Mouse (Mus musculus): ENCODE data around the gene Pink1.
A peak's percentile ranks its signal among the peaks of the same experiment; 100 is the strongest.

Pink1 gene

DNA sequence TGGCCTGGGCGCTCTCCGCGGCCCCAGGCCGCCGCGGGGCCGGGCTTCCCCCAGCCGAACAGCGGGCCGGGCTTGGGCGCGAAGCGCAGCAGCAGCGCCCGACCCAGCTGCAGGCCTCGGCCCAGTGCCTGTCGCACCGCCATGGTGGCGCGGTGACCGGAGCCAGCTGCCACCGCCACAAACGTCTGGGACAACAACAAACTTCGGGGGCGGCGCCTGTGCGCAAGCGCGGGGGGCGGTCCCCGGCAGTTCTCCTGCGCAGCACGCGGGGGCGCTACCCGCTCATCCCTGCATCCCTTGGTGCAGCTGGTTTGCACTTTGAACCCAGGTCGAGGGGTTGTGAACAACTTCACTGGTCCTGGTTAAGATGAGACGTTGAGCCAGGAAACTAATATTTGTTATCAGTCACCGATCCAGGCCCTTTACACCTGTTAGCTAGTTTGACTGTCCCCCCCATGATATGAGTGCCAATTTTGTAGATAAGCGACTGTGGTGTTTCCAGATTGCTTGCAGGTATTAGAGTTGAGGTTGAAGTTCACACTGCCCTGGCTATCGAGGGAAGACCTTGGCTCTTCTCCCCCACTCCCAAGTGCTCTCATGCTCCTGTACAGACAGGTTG, at the start of gene Pink1:
TSS of gene Pink1 (minus strand) at position 231 of the 619 bp plus-strand sequence.
- DNase-seq (ENCODE audit: low read depth in 1 of 2, low spot score in 2 of 2) = peak; percentile 67 to 85

DNA sequence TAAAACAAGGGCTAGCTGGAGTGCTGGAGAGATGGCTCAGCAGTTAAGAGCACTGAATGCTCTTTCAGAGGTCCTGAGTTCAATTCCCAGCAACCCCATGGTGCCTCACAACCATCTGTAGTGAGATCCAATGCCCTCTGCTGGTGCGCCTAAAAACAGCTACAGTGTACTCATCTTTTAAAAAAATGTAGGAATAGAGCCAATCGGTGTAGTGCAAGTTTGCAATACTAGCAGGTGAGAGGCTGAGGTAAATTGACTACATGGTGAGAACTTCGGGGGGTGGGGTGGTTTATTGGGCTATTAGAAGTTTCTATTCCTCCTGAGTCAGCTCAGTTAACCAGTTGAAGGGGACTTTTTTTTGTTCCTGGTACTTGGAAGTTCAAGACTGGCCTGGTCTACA, 49.0 kb upstream of the Pink1 start:
- no peak for DNase-seq (ENCODE audit: low read depth in 1 of 2, low spot score in 2 of 2)

- no peak for DNase-seq (ENCODE audit: low read depth in 1 of 2, low spot score in 2 of 2)
These were observed 44.9 kb upstream of the Pink1 start for GRCm38 (mm10) chr4:138370996-138371516.

DNA sequence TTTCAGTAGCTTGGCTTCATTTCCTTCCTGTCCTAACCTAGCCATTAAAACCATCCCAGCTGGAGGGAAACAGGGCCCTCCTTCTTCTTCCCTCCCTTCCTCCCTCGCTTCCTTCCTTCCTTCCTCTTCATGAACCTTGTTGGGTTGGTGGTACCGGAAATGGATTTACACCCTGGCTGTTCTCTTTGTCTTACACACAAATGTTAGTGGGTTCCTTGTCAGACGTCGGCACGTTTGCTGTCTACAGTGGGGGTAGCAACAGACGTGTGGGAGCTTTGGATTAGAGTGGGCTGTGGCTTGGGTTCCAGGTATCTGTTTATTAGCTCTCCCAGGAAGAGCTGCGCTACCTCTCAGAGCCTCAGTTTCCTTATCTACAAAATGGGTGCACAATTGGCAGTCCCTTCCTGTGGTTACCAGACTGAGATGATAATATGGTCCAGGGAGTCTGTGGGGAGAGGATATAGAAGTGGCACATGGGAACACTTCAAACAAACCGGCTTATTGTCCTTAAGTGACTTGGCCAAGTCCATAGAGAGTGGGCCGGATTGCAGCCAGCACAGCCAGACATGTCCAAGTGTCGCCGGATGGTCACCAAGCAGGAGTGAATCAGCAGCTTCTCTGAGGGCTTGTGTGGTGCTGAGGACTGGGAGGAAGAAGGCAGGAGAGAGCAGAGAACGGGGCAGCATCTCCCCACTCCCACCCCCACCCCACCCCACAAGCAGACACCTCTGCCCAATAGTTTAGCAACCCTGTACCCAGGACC, 42.6 kb upstream of the Pink1 start:
- no peak for DNase-seq (ENCODE audit: low read depth in 1 of 2, low spot score in 2 of 2)

DNA sequence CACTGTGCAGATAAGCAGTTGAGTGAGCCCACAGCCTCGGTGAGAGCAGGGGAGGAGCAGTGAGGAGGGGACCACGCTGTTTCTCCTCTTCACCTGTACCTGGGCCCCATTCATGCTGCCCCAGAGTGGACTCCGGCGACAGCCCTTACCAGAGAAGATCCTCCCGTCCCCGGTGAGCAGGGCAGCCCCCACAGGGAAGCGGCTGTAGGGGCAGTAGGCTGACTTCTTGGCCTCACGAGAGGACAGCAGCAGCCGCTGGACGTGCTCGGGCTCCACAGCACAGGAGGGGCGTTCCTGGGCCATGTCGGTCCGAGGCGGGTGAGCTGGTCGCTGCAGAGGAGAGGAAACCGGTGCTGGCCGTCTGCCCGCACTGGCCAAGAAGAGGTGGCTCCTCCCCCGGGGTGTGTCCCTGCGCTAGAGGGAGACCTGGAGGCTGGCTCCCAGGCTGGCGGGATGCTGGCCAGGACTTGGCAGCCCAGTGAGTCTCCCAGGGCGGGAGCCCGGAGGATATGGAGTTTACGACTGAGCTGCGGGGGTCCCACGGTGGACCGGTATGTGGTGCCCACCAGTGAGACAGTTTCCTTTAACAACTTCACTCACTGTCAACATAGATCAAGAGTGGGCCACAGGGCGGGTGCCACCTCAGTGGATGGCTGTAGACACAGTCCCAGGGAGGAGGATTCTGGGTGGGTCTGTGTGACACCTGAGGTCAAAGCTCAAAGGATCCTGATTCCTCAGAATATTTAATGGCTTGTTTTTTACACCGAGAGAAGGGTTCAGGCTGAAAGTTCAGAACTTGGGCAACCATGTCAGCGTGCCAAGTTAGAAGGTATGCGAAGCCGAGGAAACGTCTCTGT, 41.8 kb upstream of the Pink1 start, which contains the start of gene Cda:
TSS of gene Cda (minus strand) at position 352 of the 857 bp plus-strand sequence.
- no peak for DNase-seq (ENCODE audit: low read depth in 1 of 2, low spot score in 2 of 2)

DNA sequence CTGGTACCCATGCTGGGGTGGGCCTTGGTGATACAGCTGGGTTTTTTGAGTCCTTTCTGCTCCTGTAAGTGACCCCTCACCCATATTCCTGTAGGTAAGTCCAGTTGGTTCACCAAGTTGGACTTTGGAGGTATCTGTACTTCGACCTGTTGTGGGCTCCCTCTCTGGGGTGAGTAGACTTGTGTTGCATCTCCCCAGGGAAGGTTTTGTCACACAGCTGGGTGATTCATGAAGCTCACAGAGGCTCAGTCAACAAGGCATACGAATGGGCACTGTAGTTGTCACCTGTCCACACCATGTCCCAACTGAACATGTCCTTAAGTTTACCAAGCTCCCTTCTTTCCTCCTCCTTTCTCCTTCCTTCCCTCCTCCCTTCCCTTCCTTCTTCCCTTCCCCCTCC, 40.5 kb upstream of the Pink1 start:
- no peak for DNase-seq (ENCODE audit: low read depth in 1 of 2, low spot score in 2 of 2)

DNA sequence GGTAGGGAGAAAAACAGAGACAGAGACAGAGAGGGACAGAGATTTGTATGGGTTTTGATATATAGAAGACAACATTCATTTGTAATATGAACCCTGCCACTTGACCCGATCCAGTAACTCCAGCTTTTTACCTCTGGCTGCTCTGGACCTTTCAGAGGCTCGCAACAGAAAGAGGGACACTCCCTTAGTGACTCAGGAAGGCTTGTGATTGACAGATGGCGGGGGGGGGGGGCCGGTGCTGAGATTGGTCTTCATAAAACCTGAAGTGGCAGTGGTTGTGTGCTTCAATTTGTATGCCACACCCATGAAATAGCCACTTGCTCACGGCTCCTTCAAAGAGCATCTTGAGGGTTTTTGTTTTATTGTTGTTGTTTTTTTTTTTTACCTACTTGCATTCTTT, 37.4 kb upstream of the Pink1 start:
- no peak for DNase-seq (ENCODE audit: low read depth in 1 of 2, low spot score in 2 of 2)

GRCm38 (mm10) chr4:138362883-138363282, 36.8 kb upstream of the Pink1 start:
- no peak for DNase-seq (ENCODE audit: low read depth in 1 of 2, low spot score in 2 of 2)

GRCm38 (mm10) chr4:138361370-138361821, 35.3 kb upstream of the Pink1 start:
- DNase-seq (ENCODE audit: low read depth in 1 of 2, low spot score in 2 of 2) = no peak

DNA sequence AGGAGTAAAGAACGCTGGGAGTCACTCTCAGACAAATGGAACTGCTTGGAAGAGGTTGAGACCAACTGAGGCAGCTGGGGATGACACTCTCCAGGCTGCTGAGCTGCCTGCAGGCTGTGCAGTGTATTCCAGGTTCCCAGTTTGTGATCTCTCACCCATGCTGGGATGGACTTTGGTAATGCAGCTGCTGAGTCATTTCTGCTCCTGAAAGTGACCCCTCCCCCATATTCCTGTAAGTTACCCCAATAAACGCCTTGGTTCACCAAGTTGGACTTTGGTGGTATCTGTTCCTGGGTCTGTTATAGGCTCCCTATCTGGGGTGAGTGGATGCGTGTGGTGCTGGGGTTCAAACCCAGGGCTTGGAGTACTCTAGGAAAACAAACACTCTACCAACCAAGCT, 32.1 kb upstream of the Pink1 start:
- no peak for DNase-seq (ENCODE audit: low read depth in 1 of 2, low spot score in 2 of 2)

DNA sequence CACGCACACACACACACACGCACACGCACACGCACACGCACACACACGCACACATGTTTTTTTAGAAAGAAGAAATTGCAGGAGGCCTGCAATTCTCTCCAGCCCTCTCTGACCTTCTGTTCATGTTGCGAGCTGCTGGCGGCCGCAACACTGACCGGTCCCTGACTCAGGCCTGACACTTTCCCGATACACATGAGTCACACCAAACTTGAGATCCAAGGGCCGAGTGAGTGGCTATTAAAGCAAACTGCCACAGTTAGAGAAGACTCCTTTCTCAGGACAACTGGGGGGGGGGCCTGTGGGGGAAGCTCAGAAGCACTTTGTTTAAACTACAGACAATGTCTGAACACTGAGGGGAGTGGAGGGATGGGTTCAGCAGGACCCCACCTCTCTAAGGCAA, 30.4 kb upstream of the Pink1 start:
- no peak for DNase-seq (ENCODE audit: low read depth in 1 of 2, low spot score in 2 of 2)

DNA sequence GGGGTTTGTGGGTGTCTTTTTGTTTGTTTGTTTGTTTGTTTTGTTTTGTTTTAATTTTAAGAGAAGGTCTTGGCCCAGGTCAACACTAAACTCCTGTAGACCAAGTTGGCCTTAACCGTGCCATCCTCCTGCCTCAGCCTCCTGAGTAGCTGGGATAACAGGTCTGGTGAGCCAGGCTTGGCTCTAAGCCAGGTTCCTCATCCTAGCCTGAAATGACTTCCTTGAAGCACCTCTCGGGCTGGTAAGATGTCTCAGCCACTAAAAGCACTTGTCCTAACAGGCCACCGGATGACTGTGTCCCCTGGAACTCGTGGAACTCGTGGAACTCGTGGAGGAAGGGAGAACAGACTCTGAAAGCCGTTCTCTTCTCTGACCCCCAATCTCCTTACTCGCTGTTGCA, 30.0 kb upstream of the Pink1 start:
- no peak for DNase-seq (ENCODE audit: low read depth in 1 of 2, low spot score in 2 of 2)

- no peak for DNase-seq (ENCODE audit: low read depth in 1 of 2, low spot score in 2 of 2)
These were observed 29.4 kb upstream of the Pink1 start for GRCm38 (mm10) chr4:138355496-138355895.

DNA sequence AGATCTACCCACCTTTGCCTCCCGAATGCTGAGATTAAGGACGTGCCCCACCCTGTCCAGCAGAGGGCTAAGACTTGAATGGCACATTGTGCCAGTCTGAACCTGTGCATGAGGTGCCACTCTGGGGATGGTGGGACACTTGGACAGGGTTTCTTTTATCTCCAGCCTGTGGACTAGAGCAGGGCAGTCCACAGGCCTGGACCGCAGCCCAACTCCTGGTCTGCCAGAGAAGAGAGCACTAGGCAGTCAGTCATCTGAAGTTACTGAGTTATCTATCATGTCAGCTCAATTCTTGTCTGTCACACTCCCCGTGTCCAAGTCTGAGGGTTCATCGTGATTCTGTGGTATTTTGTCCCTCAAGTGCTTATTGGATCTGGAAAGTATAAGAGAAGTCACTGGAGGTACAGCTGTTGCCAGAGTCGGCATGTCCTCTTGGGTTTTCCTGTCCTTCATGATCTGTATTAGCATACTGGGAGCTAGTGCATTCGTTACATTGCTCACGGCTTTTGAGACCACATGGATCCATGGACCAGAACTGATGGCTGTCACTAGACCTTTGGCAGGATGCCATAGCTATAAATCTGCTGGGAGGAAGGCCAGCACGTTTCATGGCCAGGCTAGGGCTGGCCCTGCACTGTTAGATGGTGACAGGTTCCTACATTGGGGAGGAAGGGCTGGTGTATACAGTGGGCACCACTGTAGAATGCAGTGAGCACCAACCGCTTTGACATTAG, 27.5 kb upstream of the Pink1 start:
- DNase-seq (ENCODE audit: low read depth in 1 of 2, low spot score in 2 of 2) = no peak

- no peak for DNase-seq (ENCODE audit: low read depth in 1 of 2, low spot score in 2 of 2)
These were observed 26.6 kb upstream of the Pink1 start for GRCm38 (mm10) chr4:138352692-138353091.

DNA sequence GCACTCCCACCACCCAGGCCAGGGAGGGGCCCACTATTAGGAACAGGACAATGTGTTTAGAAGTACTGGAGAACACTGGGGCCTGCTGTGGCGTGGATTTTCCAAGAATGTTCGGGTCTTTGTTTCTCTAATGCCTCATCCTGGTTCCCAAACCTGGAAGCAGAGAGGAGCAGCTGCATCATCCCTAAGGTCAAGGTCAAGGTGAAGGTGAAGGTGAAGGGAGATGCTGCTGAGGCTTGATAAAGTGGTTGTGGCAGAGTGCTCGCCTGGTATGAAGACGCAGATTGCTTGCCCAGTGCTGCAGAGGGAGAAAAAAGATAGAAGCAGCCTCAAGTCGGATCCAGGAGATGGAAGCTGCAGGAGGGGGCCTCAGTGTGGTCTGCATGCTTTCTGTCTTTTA, 25.7 kb upstream of the Pink1 start:
- no peak for DNase-seq (ENCODE audit: low read depth in 1 of 2, low spot score in 2 of 2)

- DNase-seq (ENCODE audit: low read depth in 1 of 2, low spot score in 2 of 2) = no peak
These were observed 22.6 kb upstream of the Pink1 start for GRCm38 (mm10) chr4:138348716-138349115.

GRCm38 (mm10) chr4:138347280-138347679, 21.2 kb upstream of the Pink1 start:
- DNase-seq (ENCODE audit: low read depth in 1 of 2, low spot score in 2 of 2) = no peak

DNA sequence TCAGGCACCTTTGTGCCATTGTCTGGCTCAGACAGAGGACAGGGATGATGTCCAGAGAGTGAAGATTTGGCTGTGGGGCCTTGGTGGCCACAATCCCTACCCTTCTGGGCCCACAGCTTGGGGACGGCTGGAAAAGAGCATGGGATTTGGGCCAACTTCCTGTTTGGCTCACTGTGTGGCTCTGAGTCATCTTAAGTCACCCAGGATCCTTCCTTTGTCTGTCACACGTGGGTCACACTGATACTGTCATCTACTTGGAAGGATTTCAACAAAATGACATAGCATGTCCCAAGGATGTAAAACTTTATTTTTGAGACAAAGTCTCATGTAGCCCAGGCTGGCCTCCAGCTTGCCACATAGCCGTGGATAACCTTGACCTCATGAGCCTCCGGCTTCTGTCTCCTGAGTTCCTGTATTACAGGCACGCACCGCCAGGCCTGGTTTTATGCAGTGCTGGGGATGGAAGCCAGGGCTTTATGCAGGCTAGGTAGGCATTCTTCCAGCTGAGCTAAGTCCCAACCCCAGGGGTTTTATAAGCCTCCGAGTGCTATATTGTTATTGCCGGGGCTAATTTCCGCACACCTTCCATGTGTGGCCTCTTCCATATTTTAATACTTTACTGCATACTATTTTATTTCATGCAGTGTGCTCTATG, 18.9 kb upstream of the Pink1 start:
- DNase-seq (ENCODE audit: low read depth in 1 of 2, low spot score in 2 of 2) = no peak

GRCm38 (mm10) chr4:138343341-138343837, 17.3 kb upstream of the Pink1 start:
- DNase-seq (ENCODE audit: low read depth in 1 of 2, low spot score in 2 of 2) = no peak

All from monocyte, adult 2 months (primary cell).